ENCODE assay signal across 18 mouse cellular contexts in genomic region chrX:164941540-164941939, GRCm38 (mm10). TPM values are rescaled to one million over a fixed set of nuclear protein-coding genes. Genes with fewer than 3 reads are reported as not detected.
A peak's percentile ranks its signal among the peaks of the same experiment; 100 is the strongest.
DNase-seq lines count a peak whose midpoint lies in the region; ATAC-seq lines count a peak whose summit lies in the region.
"Had no signal": no experiment of that assay in that cellular context is flagged by ENCODE, and none has a peak within 500 bp of the region (broad histone marks: within the 10 kb centered on the region; RNA-seq: fewer than 3 reads in every experiment).

No protein-coding gene starts in this region.

- ATAC-seq in granulocyte monocyte progenitor cell, adult 5-6 weeks (replicated peaks; ENCODE audit: poor library complexity, severe bottlenecking): peak; percentile 96
- ATAC-seq in frontal cortex, adult (ENCODE audit: low TSS enrichment): no peak
- ATAC-seq: activated CD4-positive, CD25-positive, alpha-beta regulatory T cell, adult 4 months; forebrain, postnatal 0 days; inflammation-experienced regulatory T-cells, adult 6 months; Patski had no signal

- intact Hi-C loops in heart, postnatal 36 days (cut with DNase I): no loop called here
- intact Hi-C loops in left cerebral cortex, postnatal 36 days (cut with DNase I): no loop called here

- peak; percentile 93 for DNase-seq in heart, adult 11 months
- DNase-seq in heart, postnatal 36 days: no peak
- peak; percentile 5 to 12 for DNase-seq in spleen, adult 18-20 months
- DNase-seq in spleen, postnatal 4 days (ENCODE audit: low spot score in 2 of 2): no peak
- no peak for DNase-seq in left cerebral cortex, postnatal 36 days (ENCODE audit: low spot score in 2 of 2)
- DNase-seq in kidney, postnatal 14 days: no peak
- DNase-seq: adrenal gland, postnatal 14 days; cerebellum, adult 9-10 months; forebrain, postnatal 0 days; gastrocnemius, adult 2 months; kidney, adult 9 months; kidney, postnatal 4 days; thymus, postnatal 14 days had no signal

RNA-seq across cellular contexts. Expression of gene Mospd2, which starts 38.6 kb away (rescaled TPM):
- total RNA-seq in heart, postnatal 36 days (2021): 10 to 100 TPM; 14.6 to 17.3 TPM
- total RNA-seq in granulocyte monocyte progenitor cell, adult 5-6 weeks (2014; fragmentation: Nextera tagmentation): 11.3 and 21.9 TPM in 2 replicates
- 29.2 and 30.4 TPM in 2 replicates for total RNA-seq in granulocyte monocyte progenitor cell, adult 5-6 weeks (2017)
- 10 to 100 TPM; 17.5 to 23.2 TPM for total RNA-seq in left cerebral cortex, postnatal 36 days (2021)

RNA-seq across cellular contexts. Expression of gene Fancb, which starts 38.9 kb away (rescaled TPM):
- total RNA-seq in heart, postnatal 36 days (2021): 1 to 10 TPM in 1 of 2 experiments, under 1 TPM in 1; 0.44 to 1.1 TPM
- 8.2 and 10.3 TPM in 2 replicates for total RNA-seq in granulocyte monocyte progenitor cell, adult 5-6 weeks (2014; fragmentation: Nextera tagmentation)
- total RNA-seq in granulocyte monocyte progenitor cell, adult 5-6 weeks (2017): 8.6 and 13.9 TPM in 2 replicates
- 1 to 10 TPM; 1.3 to 1.9 TPM for total RNA-seq in left cerebral cortex, postnatal 36 days (2021)

Comparison
In these comparisons a context has a peak if more than half of its experiments do, and no peak if none do; other contexts are left out.
1. DNase-seq: peak in heart, adult 11 months (single experiment) and spleen, adult 18-20 months (2 of 2); none in heart, postnatal 36 days (0 of 2), spleen, postnatal 4 days (0 of 2), left cerebral cortex, postnatal 36 days (0 of 2) and kidney, postnatal 14 days (single experiment).